ENCODE assay signal across 8 mouse cellular contexts in the genomic region with DNA sequence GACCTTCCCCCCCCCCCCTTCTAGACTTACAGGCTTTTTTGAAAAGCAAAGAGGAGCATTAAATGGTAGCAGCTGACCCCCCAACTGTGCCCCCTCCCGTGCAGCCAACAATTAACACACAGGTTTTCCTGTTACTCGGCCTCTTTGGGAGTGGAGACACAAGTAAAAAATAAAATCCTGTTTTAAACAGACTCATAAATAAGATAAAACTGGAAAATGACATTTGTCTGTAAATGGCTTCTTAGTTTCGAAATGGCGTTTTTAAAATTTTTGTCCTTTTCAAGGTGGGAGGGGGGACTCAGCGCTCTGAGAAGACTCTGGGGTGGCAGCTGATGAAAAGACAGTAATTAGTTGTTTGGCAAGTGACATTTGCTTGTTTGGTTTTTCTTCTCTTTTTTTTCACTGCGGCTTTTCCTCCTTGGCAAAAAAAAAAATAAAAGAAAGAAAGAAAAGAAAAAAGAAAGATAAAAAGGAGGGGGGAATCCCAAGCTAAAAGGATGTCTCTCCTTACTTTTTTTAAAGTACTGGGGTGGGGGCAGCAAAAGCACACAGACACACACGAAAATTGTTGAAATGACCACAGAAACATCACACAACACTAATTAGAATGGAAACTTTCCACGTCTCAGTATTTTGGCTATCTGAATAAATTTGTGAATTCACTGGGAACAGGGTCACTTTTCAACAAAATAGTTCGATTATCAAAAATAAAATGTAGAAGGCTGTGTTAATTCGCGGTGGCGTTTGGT. TPM values are rescaled to one million over a fixed set of nuclear protein-coding genes. Genes with fewer than 3 reads are reported as not detected.
A peak's percentile ranks its signal among the peaks of the same experiment; 100 is the strongest.
DNase-seq lines count a peak whose midpoint lies in the region; ATAC-seq and TF ChIP-seq lines count a peak whose summit lies in the region.

No protein-coding gene starts in this region.

- H3K27ac ChIP-seq in thymus, adult 2 months (ENCODE audit: control insufficient read depth, insufficient read depth, low read length), result peak overlapping the region; percentile 41; the same call in 1 of the 2 replicates
- peak overlapping the region; percentile 99 for H3K27ac ChIP-seq in limb, embryonic 15.5 days
- peak overlapping the region; percentile 99 for H3K27ac ChIP-seq in stomach, postnatal 0 days (replicated peaks)

- no peaks in the 10 kb centered on the region for H3K36me3 ChIP-seq in thymus, adult 2 months (ENCODE audit: control insufficient read depth, insufficient read depth, low read length)
- peaks cover 26% of the 10 kb centered on the region for H3K36me3 ChIP-seq in limb, embryonic 15.5 days
- no peaks in the 10 kb centered on the region; the same call in 1 of the 2 replicates for H3K36me3 ChIP-seq in stomach, postnatal 0 days (ENCODE audit: control insufficient read depth, insufficient read depth, low read length)

- peak overlapping the region; percentile 69 for H3K4me2 ChIP-seq in limb, embryonic 15.5 days
- peak overlapping the region; percentile 67 for H3K4me2 ChIP-seq in stomach, postnatal 0 days (replicated peaks; ENCODE audit: low read depth)

- peaks cover 20% of the 10 kb centered on the region for H3K4me1 ChIP-seq in thymus, adult 2 months (replicated peaks; ENCODE audit: control insufficient read depth, insufficient read depth, low read length)
- peaks cover 58% of the 10 kb centered on the region for H3K4me1 ChIP-seq in limb, embryonic 15.5 days
- H3K4me1 ChIP-seq in stomach, postnatal 0 days (replicated peaks; ENCODE audit: control insufficient read depth, insufficient read depth), result peaks cover 8% of the 10 kb centered on the region; the same call in 1 of the 2 replicates

- no peak for TF ChIP-seq EP300 in stomach, postnatal 0 days (optimal IDR thresholded peaks at IDR 0.05)

- H3K4me3 ChIP-seq in thymus, adult 2 months (ENCODE audit: control insufficient read depth, insufficient read depth, low read length), result peak overlapping the region; percentile 72; the same call in 1 of the 2 replicates
- H3K4me3 ChIP-seq in limb, embryonic 15.5 days, result peak overlapping the region; percentile 94
- H3K4me3 ChIP-seq in stomach, postnatal 0 days (ENCODE audit: low read depth, low read length), result peak overlapping the region; percentile 97

- peak overlapping the region; percentile 100 for H3K9ac ChIP-seq in limb, embryonic 15.5 days
- peak overlapping the region; percentile 99 for H3K9ac ChIP-seq in stomach, postnatal 0 days (ENCODE audit: low read length)

- TF ChIP-seq POLR2A in thymus, adult 2 months (IDR thresholded peaks at IDR 0.05; ENCODE audit: control insufficient read depth, extremely low read depth, insufficient read depth, low read length, poor library complexity), result no peak

- TF ChIP-seq CTCF in thymus, adult 2 months (IDR thresholded peaks at IDR 0.05; ENCODE audit: borderline replicate concordance, control insufficient read depth, extremely low read depth, insufficient read depth, low read length, poor library complexity), result no peak
- TF ChIP-seq CTCF in stomach, postnatal 0 days (IDR thresholded peaks at IDR 0.05; ENCODE audit: low read depth), result no peak

- no peaks in the 10 kb centered on the region for H3K9me3 ChIP-seq in limb, embryonic 15.5 days
- no peaks in the 10 kb centered on the region for H3K9me3 ChIP-seq in stomach, postnatal 0 days (ENCODE audit: control insufficient read depth, low read length)

- WGBS in thymus, adult 2 months, result 35% methylated on average over 12 of the region's 12 CpGs
- 18% methylated on average over 12 of the region's 12 CpGs for WGBS in limb, embryonic 15.5 days
- 9% methylated on average over 12 of the region's 12 CpGs for WGBS in stomach, postnatal 0 days

- no peak for ATAC-seq in limb, embryonic 15.5 days (ENCODE audit: insufficient number of reproducible peaks, low FRiP score, low TSS enrichment, low read depth)
- ATAC-seq in stomach, postnatal 0 days (ENCODE audit: low FRiP score, low TSS enrichment), result no peak

- peak; percentile 43 for DNase-seq in embryo, embryonic 10.5 days (ENCODE audit: low spot score)
- no peak for DNase-seq in embryo, embryonic 11 days
- DNase-seq in thymus, adult 2 months, result no peak
- no peak for DNase-seq in thymus, postnatal 14 days
- no peak for DNase-seq in stomach, postnatal 0 days (ENCODE audit: low spot score)
- no peak for DNase-seq in adrenal gland, postnatal 10 days
- no peak for DNase-seq in spleen, postnatal 36 days (ENCODE audit: low spot score in 2 of 2)

- no peaks in the 10 kb centered on the region for H3K27me3 ChIP-seq in thymus, adult 2 months (ENCODE audit: control insufficient read depth, insufficient read depth, low read length)
- no peaks in the 10 kb centered on the region for H3K27me3 ChIP-seq in limb, embryonic 15.5 days
- no peaks in the 10 kb centered on the region for H3K27me3 ChIP-seq in stomach, postnatal 0 days (ENCODE audit: control insufficient read depth, insufficient read depth, low read length)

RNA-seq across cellular contexts. Expression of gene Gm20721, which starts 15.1 kb away (rescaled TPM):
- polyA plus RNA-seq in thymus, adult 2 months (2012; rRNA removed), result 0.07 and 0.14 TPM in 2 replicates
- polyA plus RNA-seq in limb, embryonic 15.5 days (2015; fragmentation: Nextera tagmentation; extraction: Ambion mirVana), result 28.5 and 42.0 TPM in 2 replicates
- 5.8 and 7.9 TPM in 2 replicates for polyA plus RNA-seq in stomach, postnatal 0 days (2015; fragmentation: Nextera tagmentation; extraction: Ambion mirVana)
- total RNA-seq in adrenal gland, postnatal 10 days (2021), result 1 to 10 TPM; 6.2 to 6.8 TPM

RNA-seq across cellular contexts. Expression of gene Gnas, which starts 47.3 kb away (rescaled TPM):
- polyA plus RNA-seq in thymus, adult 2 months (2012; rRNA removed), result 681 and 716 TPM in 2 replicates
- 2,137 and 2,166 TPM in 2 replicates for polyA plus RNA-seq in limb, embryonic 15.5 days (2015; fragmentation: Nextera tagmentation; extraction: Ambion mirVana)
- 890 and 920 TPM in 2 replicates for polyA plus RNA-seq in stomach, postnatal 0 days (2015; fragmentation: Nextera tagmentation; extraction: Ambion mirVana)
- total RNA-seq in adrenal gland, postnatal 10 days (2021), result 1,000 to 10,000 TPM; 5,524 to 6,088 TPM

Comparison
In these comparisons a context has a peak if more than half of its experiments do, and no peak if none do; other contexts are left out.
1. H3K27ac ChIP-seq: peak in every context shown above with its lines; median percentile 99 in limb, embryonic 15.5 days; 99 in stomach, postnatal 0 days; 41 in thymus, adult 2 months.